In genomic region chr7:127991643-127992487, GRCm38 (mm10) we compare ENCODE assay signal across 8 mouse cellular contexts. TPM values are rescaled to one million over a fixed set of nuclear protein-coding genes. Genes with fewer than 3 reads are reported as not detected.
A peak's percentile ranks its signal among the peaks of the same experiment; 100 is the strongest.
DNase-seq lines count a peak whose midpoint lies in the region; ATAC-seq and TF ChIP-seq lines count a peak whose summit lies in the region.

No protein-coding gene starts in this region.

- H3K9me3 ChIP-seq in kidney, postnatal 0 days (replicated peaks; ENCODE audit: low read length): no peaks in the 10 kb centered on the region
- H3K9me3 ChIP-seq in liver, embryonic 11.5 days (ENCODE audit: control insufficient read depth, low read length): no peaks in the 10 kb centered on the region

- peak; percentile 84 for TF ChIP-seq CTCF in kidney, postnatal 0 days (IDR thresholded peaks at IDR 0.05; ENCODE audit: low read depth)
- no peak for TF ChIP-seq CTCF in thymus, adult 2 months (IDR thresholded peaks at IDR 0.05; ENCODE audit: borderline replicate concordance, control insufficient read depth, extremely low read depth, insufficient read depth, low read length, poor library complexity)

- DNase-seq in B cell, adult 2 months: peak; percentile 84 to 85
- peak; percentile 65 to 74 for DNase-seq in adrenal gland, adult 18-20 months (ENCODE audit: low spot score in 2 of 2)
- peak; percentile 75 for DNase-seq in embryo, embryonic 9.5 days (ENCODE audit: extremely low spot score)
- peak; percentile 45 to 58 for DNase-seq in heart, adult 9 months (ENCODE audit: low spot score in 2 of 2)
- peak; percentile 79 for DNase-seq in kidney, postnatal 0 days (ENCODE audit: low spot score)
- DNase-seq in liver, embryonic 11.5 days (ENCODE audit: low spot score): peak; percentile 58
- DNase-seq in neural tube, embryonic 10.5 days (ENCODE audit: extremely low spot score, low spot score): peak; percentile 61
- DNase-seq in thymus, adult 2 months: peak; percentile 89

- no peak overlapping the region for H3K4me3 ChIP-seq in kidney, postnatal 0 days (replicated peaks; ENCODE audit: low read depth, low read length)
- H3K4me3 ChIP-seq in liver, embryonic 11.5 days (ENCODE audit: low read depth, low read length): no peak overlapping the region
- no peak overlapping the region for H3K4me3 ChIP-seq in thymus, adult 2 months (ENCODE audit: control insufficient read depth, insufficient read depth, low read length)

- H3K9ac ChIP-seq in kidney, postnatal 0 days (ENCODE audit: low read depth, low read length): no peak overlapping the region
- H3K9ac ChIP-seq in liver, embryonic 11.5 days (ENCODE audit: low read depth, low read length): no peak overlapping the region

- 0 out of 2 replicates have a peak, but pooled peaks cover 4% of the 10 kb centered on the region for H3K36me3 ChIP-seq in kidney, postnatal 0 days (ENCODE audit: insufficient read depth, low read length)
- H3K36me3 ChIP-seq in liver, embryonic 11.5 days (ENCODE audit: control insufficient read depth, insufficient read depth, low read length): peaks cover 12% of the 10 kb centered on the region
- peaks cover 46% of the 10 kb centered on the region for H3K36me3 ChIP-seq in thymus, adult 2 months (ENCODE audit: control insufficient read depth, insufficient read depth, low read length)

- H3K4me1 ChIP-seq in kidney, postnatal 0 days (replicated peaks; ENCODE audit: insufficient read depth, low read length): 0 out of 2 replicates have a peak, but pooled peaks cover 8% of the 10 kb centered on the region
- peaks cover 16% of the 10 kb centered on the region for H3K4me1 ChIP-seq in liver, embryonic 11.5 days (replicated peaks; ENCODE audit: control insufficient read depth, insufficient read depth, low read length)
- H3K4me1 ChIP-seq in thymus, adult 2 months (replicated peaks; ENCODE audit: control insufficient read depth, insufficient read depth, low read length): peaks cover 11% of the 10 kb centered on the region

- 46% methylated on average over 6 of the region's 6 CpGs for WGBS in kidney, postnatal 0 days
- WGBS in liver, embryonic 11.5 days: 46% methylated on average over 6 of the region's 6 CpGs
- 69% methylated on average over 6 of the region's 6 CpGs for WGBS in thymus, adult 2 months

- H3K27ac ChIP-seq in kidney, postnatal 0 days: peak overlapping the region; percentile 42; the same call in 1 of the 2 replicates
- peak overlapping the region; percentile 38 for H3K27ac ChIP-seq in liver, embryonic 11.5 days (ENCODE audit: low read depth, low read length)
- peak overlapping the region; percentile 31; the same call in 1 of the 2 replicates for H3K27ac ChIP-seq in thymus, adult 2 months (ENCODE audit: control insufficient read depth, insufficient read depth, low read length)

- TF ChIP-seq POLR2A in thymus, adult 2 months (IDR thresholded peaks at IDR 0.05; ENCODE audit: control insufficient read depth, extremely low read depth, insufficient read depth, low read length, poor library complexity): no peak

- no peak for ATAC-seq in kidney, postnatal 0 days (replicated peaks; ENCODE audit: low FRiP score, low read depth)
- peak; percentile 29; the same call in 1 of the 2 replicates for ATAC-seq in liver, embryonic 11.5 days (replicated peaks; ENCODE audit: low FRiP score)

- no peaks in the 10 kb centered on the region for H3K27me3 ChIP-seq in kidney, postnatal 0 days (ENCODE audit: insufficient read depth, low read length)
- H3K27me3 ChIP-seq in liver, embryonic 11.5 days (replicated peaks; ENCODE audit: control insufficient read depth, insufficient read depth, low read length): no peaks in the 10 kb centered on the region
- H3K27me3 ChIP-seq in thymus, adult 2 months (ENCODE audit: control insufficient read depth, insufficient read depth, low read length): no peaks in the 10 kb centered on the region

- peak overlapping the region; percentile 67; the same call in 1 of the 2 replicates for H3K4me2 ChIP-seq in kidney, postnatal 0 days (ENCODE audit: low read length)
- H3K4me2 ChIP-seq in liver, embryonic 11.5 days: peak overlapping the region; percentile 67

RNA-seq across cellular contexts. Expression of gene Pycard, which starts 1.8 kb away (rescaled TPM):
- 1 to 10 TPM in 1 of 2 experiments, under 1 TPM in 1; 0.83 to 3.7 TPM for total RNA-seq in adrenal gland, adult 18-20 months (2021)
- polyA plus RNA-seq in kidney, postnatal 0 days (2015; fragmentation: Nextera tagmentation; extraction: Ambion mirVana): 77.5 and 85.2 TPM in 2 replicates
- 46.3 and 51.1 TPM in 2 replicates for polyA plus RNA-seq in liver, embryonic 11.5 days (2014; fragmentation: Nextera tagmentation; extraction: Ambion mirVana)
- 420 and 521 TPM in 2 replicates for polyA plus RNA-seq in thymus, adult 2 months (2012; rRNA removed)

RNA-seq across cellular contexts. Expression of gene Trim72, which starts 11.9 kb away (rescaled TPM):
- under 1 TPM in 1 of 2 experiments, not detected in 1; 0.29 TPM for total RNA-seq in adrenal gland, adult 18-20 months (2021)
- polyA plus RNA-seq in kidney, postnatal 0 days (2015; fragmentation: Nextera tagmentation; extraction: Ambion mirVana): 0.11 TPM in 1 of 2 replicates, not detected in the other
- polyA plus RNA-seq in liver, embryonic 11.5 days (2014; fragmentation: Nextera tagmentation; extraction: Ambion mirVana): not detected in 2 replicates
- 1.4 and 13.4 TPM in 2 replicates for polyA plus RNA-seq in thymus, adult 2 months (2012; rRNA removed)

RNA-seq across cellular contexts. Expression of gene Fus, which starts 24.6 kb away (rescaled TPM):
- 100 to 1,000 TPM; 150 to 153 TPM for total RNA-seq in adrenal gland, adult 18-20 months (2021)
- 262 and 271 TPM in 2 replicates for polyA plus RNA-seq in kidney, postnatal 0 days (2015; fragmentation: Nextera tagmentation; extraction: Ambion mirVana)
- polyA plus RNA-seq in liver, embryonic 11.5 days (2014; fragmentation: Nextera tagmentation; extraction: Ambion mirVana): 28.1 and 34.4 TPM in 2 replicates
- 478 and 527 TPM in 2 replicates for polyA plus RNA-seq in thymus, adult 2 months (2012; rRNA removed)

RNA-seq across cellular contexts. Expression of gene Prss36, which starts 45.3 kb away (rescaled TPM):
- 10 to 100 TPM in 1 of 2 experiments, 1 to 10 TPM in 1; 6.2 to 11.4 TPM for total RNA-seq in adrenal gland, adult 18-20 months (2021)
- polyA plus RNA-seq in kidney, postnatal 0 days (2015; fragmentation: Nextera tagmentation; extraction: Ambion mirVana): 11.7 and 13.0 TPM in 2 replicates
- 7.9 and 9.4 TPM in 2 replicates for polyA plus RNA-seq in liver, embryonic 11.5 days (2014; fragmentation: Nextera tagmentation; extraction: Ambion mirVana)
- polyA plus RNA-seq in thymus, adult 2 months (2012; rRNA removed): 10.3 and 15.8 TPM in 2 replicates
